Mouse (Mus musculus): ENCODE measurements around the gene Lepr.

The Lepr gene

GRCm38 (mm10) chr4:101717367-101718121, at the start of gene Lepr:
Gene Lepr, plus strand, starts transcription at chr4:101717404.
- no peak for DNase-seq

- no peak for DNase-seq
These were observed 48.0 kb upstream of the Lepr start for GRCm38 (mm10) chr4:101669161-101669560.

GRCm38 (mm10) chr4:101669811-101670210, 47.4 kb upstream of the Lepr start:
- DNase-seq: no peak

DNA sequence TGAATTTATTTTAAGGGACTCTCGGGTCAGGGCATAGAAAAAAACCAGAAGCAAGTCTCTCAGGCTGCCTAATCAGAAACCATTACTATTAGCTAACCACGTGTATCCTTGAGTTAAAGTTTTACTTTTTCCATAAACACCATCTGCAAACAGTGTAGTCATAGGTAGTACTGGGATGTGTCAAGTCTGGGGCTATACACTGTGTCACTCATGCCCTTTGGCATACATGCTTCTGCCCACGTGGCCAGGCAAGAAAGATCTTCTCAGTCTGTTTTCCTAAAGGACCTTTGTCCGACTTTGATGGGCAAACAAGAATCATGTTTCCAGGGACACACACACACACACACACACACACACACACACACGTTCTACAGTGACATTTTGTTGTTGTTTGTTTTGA, 42.4 kb upstream of the Lepr start:
- no peak for DNase-seq

- no peak for DNase-seq
These were observed 41.5 kb upstream of the Lepr start for GRCm38 (mm10) chr4:101675726-101676125.

DNA sequence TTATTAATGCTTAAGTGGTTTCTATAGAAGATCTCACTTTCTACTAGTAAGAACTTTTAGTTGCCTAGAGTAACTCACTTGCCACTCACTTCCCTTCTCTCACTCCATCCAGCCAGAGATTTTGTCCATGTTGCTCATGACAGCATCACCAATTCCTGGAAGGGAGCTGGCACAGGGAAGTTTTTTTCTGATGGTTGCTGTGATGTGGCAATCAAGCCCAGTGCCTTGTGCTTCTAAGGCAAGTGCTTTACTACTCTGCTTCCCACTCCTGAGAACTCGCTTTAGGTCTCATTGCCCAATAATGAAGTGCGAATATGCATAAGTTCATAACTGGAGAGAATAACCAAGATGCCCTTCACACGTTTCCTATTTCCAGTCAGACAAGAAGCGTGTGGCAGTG, 34.6 kb upstream of the Lepr start:
- DNase-seq: no peak

- DNase-seq: no peak
These were observed 34.1 kb upstream of the Lepr start for GRCm38 (mm10) chr4:101683086-101683485.

DNA sequence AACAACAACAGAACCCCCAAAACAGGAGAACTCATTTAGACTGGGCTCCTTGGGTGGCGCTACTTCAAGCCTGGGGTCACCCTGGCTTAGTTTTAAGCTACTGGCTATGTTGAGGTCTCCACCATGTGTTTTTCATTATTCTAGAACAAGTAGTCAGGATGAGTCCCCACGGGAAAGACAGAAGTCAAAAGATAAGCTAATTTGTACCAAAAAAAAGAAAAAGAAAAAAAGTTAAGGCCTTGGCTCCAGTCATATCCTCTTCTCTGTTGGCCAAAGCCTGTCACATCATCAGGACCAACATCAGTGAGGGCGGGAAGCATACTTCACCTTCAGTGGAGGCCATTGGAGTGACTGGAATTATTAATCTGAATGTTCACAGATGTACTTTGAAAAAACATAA, 32.4 kb upstream of the Lepr start:
- DNase-seq: no peak

DNA sequence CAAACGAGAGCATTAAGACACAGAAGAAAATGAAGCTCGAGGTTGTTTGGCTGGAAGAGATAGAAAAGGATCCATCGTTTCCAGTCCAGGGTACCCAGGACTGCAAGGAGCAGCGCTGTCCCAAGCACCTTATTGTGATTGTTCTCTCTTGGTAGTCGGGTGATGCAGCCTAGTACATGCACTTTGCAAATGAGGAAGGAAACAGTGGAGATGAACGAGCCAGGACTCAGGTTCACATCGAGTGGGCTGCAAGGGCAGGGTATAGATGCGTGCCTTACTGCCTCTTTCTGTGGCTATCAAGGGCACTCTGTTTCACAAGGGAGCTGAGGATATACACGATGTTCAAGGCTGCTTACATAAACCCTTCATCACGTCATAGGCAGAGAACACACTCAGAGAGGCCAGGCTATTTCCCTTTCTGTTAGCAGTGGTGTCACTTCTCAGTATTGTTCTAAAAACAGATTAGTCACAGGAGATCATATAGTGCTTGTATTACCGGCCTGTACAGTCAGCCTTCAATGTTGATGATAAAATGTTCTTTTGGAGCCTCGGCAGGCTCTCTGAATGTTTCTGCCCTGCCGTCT, 30.9 kb upstream of the Lepr start:
- DNase-seq: no peak

DNA sequence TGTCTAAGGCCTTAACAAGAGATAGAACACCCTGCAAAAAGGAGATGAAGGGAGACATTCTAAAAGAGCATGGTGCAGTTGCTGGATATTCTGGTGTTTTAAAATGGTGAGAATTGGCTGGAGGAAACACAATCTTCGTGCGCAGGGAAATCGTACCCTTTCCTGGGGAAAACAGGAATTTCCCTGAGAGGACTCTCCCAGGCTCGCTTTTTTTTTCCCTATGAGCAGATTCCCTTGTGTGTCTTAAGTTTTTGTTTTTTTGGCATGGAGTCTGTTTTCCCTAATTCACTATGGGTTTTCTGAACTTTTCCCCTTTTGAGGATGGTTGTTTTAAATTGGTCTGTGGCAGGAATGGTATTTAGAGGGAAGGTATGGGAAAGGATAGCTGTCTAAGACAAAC, 28.0 kb upstream of the Lepr start:
- no peak for DNase-seq

- DNase-seq: no peak
These were observed 27.6 kb upstream of the Lepr start for GRCm38 (mm10) chr4:101689645-101690044.

DNA sequence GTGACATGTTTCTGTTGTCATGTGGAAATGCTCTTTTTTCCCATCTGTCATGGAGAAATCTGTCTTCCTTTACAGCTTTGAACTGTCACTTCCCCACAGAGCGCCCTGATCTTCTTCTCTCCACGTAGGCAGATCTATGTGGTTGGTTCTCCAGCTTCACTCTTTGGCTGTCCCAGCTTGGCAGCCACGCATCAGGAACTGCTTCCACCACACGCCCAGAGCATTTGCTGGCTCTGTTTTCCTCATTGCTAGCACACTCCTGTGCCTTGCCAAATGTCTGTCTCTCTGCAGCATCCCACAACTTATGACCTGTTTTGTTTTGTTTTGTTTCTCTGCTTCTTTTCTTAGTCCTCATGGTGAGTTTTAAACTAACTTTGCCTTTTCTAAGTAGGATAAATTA, 24.3 kb upstream of the Lepr start:
- no peak for DNase-seq

DNA sequence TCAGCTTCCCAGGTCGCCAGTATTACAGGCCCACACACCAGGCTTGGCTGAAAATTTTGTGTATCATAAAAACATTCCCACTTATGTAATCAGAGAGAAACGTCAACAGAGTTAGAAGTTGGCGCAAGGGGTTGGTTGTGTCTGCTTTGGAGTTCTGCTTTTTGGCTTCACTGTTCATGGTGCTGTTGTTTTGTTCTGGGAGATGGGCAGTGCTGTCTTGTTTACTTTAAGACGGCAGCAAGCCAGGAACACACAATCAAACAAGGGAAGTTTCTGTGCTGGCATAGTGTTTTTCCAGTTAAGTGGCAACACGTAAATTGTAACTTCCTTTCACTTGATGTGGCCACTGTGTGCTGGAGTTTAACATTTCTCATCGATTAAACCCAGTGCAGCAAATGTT, 22.7 kb upstream of the Lepr start:
- no peak for DNase-seq

GRCm38 (mm10) chr4:101697236-101697635, 20.0 kb upstream of the Lepr start:
- no peak for DNase-seq

- no peak for DNase-seq
These were observed 17.8 kb upstream of the Lepr start for GRCm38 (mm10) chr4:101699423-101699822.

DNA sequence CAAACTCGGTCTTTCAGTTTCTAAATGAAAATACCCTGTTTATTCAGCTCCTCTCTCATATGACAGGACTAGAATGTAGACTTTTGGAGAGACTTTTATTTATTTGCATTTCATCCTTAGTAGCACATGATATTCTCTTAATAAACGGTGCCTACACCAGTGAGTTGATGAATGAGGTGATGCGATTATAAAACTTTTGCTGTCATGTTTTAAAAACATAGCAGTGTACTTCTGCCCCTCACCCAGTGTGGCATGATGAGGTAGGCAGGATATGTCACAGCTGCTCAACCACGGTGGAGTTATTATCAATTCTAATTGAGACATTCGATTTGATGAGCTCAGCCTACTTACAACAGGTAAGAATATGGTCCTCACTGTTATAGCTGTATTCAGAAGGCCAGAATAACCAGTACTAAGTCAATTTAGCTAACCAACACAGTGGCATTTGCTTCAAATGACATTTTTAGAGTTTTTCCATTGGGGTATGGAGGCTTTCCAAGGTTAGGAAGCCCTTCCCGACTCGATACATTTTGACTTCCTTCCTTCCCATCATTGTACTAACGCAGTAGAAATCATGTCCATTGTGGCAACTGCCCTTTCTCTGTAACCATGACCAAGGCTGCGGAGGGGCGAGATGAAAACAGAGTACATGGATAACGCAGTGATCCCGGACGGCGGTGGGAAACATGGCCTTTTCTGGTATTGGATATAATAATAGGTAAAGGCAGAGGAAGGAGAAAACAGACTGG, 16.1 kb upstream of the Lepr start:
- no peak for DNase-seq

- no peak for DNase-seq
These were observed 11.9 kb upstream of the Lepr start for GRCm38 (mm10) chr4:101705325-101705724.

GRCm38 (mm10) chr4:101707234-101707633, 10.0 kb upstream of the Lepr start:
- no peak for DNase-seq

DNA sequence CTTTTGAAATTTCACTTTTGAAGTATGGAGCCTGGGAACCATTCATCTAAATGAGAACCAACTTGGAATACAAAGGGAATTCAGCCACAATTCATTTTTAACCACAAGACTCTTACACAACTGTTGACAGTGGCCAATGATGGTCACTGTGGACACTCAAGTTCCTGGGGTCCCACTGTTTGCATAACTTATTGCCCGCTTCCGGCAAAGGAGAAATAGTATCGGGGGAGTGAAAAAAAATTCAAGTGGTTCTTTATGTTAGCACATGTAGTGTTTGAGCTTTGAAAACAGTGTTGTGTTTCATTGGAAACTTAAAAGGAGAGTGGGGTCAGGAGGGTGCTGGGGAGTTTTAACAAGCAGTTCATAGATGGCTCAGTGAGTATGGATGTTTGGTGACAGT, 9.3 kb upstream of the Lepr start:
- no peak for DNase-seq

DNA sequence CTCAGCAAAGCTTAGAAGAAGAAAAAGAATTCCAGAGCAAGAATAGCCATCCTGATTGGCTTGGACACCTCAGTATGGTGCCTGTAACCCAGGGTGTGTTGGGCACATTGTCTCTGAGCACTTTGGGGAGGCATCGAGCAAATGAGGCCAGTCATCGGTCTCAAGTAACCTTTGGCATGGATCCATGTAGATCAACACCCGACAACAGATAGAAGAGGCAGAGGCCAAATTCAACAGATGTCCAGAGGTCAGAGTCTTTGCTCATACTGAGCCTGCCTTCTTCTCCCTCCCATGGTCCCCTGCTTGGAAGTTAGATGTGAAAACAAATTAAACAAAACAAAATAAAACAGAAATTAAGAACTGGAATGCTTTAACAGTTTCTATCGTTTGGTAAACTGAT, 6.8 kb upstream of the Lepr start:
- no peak for DNase-seq

DNA sequence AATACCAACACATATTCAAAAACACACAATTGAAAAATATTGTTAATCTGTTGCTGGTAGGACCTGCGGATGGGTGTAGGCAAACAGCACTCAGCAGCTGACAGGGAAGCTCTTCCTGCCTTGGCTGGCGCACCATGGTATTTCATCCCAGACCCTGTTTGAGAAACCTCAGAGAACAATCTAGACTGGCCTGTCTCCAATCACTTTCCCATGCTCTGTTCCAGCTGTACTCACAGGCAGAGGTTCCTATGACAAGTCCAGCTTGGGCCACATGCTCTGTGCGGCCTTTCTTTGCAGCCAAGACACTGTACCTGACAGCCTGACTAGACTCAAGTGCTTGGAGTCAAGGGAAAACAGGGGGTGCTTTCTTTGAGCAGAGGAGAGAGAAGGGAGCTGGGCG, 6.1 kb upstream of the Lepr start:
- DNase-seq: no peak

DNA sequence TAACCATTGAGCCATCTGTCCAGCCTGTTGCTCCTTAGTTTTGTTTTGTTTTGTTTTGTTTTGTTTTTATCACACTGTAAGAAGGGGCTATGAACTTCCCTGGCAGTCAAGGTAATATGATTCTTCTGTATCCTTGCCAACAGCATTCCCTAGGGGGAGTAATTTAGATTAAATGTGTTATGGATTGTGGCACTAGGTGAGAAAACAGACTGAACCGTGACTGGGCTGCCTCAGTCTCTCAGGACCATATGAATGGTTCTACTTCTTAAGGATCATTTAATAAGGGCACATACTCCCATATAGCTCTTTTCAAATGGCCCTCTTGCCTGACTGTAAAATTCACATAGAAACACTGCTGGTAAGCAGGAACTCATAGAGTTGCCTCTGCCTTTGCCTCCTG, 4.6 kb upstream of the Lepr start:
- DNase-seq: no peak

- no peak for DNase-seq
These were observed 1.9 kb upstream of the Lepr start for GRCm38 (mm10) chr4:101715302-101715701.

DNA sequence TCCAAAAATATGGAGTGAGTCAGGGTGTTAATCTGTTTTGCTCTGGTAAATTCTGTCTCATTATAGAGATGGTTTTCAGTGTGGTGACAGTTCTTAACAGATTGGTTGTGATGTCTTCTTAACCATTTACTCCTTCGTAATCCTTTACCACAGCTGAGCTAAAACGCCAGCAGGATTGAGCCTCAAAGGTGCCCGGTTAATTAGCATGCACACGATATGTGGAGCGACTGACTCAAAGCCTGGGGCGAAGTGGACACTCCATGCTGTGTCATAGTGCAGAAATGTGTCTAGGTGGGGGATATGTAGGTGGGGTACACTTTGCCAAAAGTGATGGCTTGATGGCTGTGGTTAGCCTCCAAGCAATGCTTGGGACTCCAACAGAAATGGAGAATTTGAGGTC, 1.4 kb upstream of the Lepr start:
- no peak for DNase-seq

All from liver (tissue).